Mouse (Mus musculus) kidney, postnatal 4 days (tissue): ENCODE results near the gene Susd2.

Source experiments
- DNase-seq, 2 experiments: peaks; one replicate each; pipeline ENCODE4 v3.0.0; 2021; ENCODE audit warnings: mixed read lengths in 2 of 2

Gene Susd2

DNA sequence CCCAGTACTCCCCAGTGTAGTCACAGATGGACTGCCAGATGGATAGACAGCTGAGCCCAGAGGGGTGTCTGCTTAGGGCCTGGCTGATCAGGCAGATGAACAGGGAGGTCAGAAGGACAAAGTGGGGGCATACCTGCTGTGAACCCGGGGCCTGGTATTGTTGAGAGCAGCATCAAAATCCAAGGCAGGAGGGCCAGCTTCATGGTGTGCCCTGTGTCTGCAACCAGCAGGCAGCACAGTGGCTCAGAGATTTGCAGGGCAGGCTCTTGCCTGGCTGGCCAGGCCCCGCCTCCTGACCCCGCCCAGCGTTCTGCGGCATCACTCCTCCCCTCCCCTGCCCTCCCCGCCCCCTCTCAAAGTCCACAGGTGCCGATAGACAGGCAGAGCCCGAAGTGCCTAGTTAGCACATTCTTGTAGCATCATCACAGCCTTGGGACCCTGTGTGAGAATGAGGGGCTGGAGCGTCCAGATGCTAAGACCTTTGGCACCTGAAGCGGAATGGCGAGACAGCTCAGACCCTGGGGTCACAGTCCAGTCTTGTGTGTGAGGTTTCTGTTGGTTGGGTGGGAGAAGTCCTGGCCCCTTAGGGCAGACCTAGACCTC lies at the start of gene Susd2:
Gene Susd2 (minus strand): TSS at position 268 of the 603 bp plus-strand sequence.
- peak; percentile 84 to 90 for DNase-seq

DNA sequence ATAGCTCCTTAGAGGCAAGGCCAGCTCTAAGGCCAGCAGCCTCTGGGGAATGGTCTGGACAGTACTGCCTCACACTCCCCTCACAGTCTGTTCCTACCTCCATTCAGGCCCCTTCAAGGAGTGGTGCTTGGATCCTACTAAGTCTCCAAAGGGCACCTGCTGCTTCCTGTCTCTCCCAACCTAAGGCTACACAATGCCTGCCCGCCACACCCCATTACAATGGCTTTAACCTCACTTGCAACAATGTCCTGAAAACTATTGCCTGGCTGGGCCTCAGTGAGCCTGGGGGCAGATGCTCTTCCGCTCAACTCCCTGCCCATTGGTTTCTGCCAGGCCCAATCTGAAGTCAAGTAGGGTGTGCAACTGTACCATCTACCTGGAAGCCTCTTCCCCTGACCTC lies 44.8 kb upstream of the Susd2 start:
- no peak for DNase-seq

DNA sequence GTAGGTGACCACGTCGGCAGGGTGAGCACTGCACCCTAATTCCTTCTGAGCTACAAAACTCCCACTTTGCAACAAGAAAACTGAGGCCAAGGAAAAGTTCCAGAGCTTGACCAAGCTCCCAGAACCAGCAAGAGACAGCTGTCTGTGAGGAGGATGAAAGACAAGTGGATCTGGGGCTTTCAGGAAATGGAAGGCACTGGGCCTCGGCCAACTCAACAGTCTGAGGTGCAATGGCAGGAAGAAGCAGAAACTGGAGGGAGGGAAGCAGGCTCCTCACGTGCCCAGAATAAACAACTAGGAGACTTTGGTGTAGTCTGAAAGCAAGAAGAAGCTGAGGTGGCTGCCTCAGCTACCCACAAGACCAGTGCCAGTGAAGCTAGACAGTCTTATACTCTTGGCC lies 42.9 kb upstream of the Susd2 start:
- DNase-seq: no peak

DNA sequence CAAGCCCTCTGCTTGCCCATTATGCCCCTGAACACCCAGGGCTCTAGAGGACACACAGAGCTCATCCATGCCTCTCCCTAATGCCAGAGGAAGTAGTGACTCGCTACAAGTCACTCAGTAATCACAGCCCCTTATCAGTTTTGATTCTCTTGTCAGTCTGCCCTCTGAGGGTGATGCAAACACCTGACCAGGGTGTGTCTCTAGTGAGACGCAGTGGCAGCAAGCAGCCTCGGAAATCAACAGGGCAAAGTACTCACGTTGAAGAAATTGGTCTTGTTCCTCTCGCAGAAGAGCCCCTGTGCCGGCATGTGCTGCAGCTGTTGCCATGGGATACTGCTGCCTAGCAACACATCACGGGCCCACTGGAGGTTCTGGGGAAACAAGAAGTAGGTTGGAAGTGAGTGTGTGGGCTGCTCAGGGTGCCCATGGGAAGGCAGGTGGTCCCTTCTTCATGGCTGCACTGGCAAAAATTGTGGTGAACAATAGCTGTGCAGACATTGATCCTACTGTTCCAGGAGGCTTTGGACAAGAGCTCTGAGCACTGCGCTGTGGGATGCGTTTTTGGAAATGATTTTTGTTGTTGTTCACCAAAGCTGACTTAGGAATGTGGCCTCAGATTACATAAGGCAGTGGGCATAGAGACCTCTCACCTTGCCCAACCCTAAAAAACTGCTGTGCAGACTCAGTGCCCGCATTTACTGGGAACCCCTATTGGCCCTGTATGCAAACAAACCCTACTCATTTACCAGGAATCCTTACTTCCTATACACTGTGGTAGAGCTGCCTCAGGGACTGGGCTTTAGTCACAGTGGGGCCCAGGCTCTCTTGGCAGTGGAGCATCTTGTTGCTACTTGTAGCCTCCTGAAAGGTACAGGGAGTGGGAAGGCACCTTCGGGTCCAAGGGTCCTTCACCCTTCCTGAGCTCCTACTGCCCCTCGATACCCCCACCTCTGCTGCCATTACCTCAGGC lies 40.5 kb upstream of the Susd2 start:
- peak; percentile 60 to 69 for DNase-seq

DNA sequence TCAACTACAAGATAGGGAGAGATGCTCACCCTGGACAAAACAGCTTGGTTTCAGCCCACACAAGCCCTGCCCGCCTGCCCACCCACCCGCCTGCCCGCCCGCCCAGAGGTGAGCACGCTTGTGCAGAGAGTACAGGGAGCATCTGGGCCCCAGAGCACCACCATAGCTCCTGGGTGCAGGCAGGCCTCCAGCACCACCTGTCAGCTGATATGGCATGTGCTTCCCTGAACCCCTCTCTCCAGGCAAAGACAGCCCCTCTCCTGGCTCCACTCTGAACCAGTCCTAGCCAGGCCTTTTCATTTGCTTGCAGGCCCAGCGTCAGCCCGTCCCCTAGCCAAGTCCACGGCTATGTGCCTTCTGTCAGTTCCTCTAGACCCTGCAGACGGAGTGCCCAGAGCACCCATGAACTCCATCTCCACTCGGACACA lies 36.8 kb upstream of the Susd2 start:
- no peak for DNase-seq

DNA sequence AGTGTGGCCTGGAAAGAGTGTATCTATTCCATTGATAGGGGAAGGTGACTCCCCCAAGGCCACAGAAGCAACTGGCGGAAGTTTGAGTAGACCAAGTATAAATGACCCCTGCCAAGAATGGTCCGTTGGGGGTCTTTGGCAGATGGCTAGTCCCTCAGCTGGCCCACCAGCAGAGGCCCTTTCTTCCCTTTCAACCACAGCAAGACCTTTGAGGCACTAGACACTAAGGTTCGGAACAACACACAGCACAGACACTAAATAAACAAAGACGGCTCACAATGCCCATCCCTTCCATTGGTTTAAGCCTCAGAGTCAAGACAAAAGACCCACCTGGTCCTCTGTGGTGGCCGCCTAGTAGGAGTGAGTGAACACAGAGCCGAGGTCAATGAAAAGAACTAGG lies 35.4 kb upstream of the Susd2 start:
- DNase-seq: no peak

DNA sequence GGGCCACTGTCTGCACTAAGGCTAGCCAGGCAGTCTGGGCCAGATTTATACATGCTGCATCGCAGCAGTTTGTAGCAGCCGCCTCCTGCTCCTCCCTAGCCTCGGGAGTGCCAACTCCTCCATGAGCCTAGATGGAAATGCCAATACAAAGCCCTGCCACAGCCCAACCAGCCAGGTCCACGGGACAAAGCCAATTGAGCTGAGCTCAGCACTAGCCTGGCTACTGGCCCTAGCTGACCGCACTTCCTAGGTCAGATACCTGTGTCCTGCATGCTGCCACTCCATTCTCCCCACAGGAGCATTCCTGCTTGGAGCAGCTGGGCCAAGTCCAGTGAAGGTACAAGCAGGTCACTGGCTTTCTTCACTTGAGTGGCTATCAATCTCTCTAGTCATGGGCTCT lies 34.2 kb upstream of the Susd2 start:
- DNase-seq: peak; percentile 34 to 54

DNA sequence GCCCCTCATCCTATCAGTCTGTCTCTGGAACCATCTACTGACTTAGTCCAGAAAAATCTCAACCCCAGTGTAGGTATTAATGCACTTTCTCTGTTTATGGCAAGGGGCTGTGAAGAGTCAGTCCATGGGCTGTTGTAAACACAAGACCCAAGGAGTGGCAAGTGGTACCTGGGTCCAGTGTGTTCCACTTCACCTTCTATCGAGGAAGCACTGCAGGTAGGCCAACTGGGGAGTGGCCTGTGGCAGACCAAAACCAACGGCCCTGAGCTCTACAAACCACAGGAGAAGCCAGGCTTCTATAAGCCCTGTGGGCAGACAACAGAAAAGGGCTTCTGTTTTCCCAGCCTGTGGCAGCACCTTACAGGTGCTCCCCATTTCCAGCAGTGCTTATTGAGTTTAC lies 33.8 kb upstream of the Susd2 start:
- DNase-seq: no peak

DNA sequence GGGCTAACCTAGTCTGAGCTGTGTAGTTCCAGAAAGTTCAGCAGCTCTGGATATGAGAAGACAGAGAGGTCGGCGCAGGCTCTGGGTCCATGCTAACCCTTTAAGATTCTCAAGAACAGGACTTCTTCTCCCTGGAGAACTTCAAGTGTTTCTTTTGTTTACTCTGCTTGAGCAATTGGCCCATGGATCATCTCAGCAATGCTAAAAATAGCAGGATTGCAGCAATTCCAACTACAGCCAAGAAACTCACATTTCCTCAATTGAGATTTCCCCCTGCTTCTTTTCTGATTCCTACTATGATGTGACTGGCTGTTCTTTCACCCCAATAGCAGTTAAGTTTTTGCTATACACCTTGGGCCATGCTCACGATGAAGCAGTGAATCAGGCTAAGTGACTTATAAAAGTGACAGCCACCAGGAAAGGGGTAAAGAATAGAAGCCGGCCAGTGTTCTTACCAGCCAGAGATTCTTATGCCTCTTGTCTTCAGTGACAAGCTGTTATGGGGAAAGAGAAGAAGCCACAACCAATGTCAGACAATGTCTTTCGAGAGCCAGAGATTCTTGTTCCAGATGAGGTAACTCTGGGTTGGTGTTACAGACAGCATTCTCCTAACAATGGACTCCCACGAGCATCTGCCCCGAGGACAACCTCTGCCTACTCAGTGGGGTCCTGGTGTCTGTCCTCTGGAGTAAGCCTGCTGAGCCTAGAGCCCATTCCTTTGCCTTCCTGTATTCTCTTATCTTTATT lies 33.2 kb upstream of the Susd2 start:
- DNase-seq: peak in 1 of 2 experiments; percentile 27

DNA sequence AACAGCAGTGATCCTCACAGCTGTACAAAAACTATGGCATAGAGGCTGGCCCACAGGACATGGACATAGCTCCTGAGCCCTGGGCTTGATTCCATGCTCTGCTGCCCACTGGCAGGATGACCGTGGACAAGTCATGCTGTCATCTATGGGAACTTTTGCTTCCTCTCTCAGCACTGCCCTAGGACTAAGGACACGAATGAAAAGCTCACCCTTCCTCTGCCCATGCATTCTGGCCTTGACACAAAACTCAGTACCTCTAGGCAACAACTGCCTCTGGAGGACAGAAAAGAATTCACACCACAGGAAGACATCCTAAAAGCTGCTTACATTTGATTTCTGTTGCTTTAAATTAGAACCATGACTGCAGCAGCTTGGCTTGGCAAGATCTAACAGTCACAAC lies 32.5 kb upstream of the Susd2 start:
- no peak for DNase-seq

DNA sequence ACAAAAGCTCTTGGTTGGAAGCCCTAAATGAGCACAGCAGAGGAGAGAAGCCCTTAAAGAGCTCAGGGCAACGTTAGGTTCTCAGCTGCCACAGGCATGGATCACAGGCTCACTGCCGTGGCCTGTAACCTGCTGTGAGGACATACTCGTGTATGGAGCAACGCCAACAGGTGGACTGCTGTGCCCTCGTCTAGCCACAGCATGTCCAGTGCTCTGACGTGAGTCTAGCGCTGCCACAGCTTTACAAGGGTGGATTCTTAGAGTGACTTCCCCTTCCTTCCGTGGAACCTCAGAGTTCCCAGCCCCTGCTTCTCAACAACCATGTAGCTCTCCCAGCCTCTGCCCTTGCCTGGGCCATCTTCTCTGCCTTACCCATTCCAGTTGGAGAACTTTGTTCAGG lies 31.8 kb upstream of the Susd2 start:
- no peak for DNase-seq

DNA sequence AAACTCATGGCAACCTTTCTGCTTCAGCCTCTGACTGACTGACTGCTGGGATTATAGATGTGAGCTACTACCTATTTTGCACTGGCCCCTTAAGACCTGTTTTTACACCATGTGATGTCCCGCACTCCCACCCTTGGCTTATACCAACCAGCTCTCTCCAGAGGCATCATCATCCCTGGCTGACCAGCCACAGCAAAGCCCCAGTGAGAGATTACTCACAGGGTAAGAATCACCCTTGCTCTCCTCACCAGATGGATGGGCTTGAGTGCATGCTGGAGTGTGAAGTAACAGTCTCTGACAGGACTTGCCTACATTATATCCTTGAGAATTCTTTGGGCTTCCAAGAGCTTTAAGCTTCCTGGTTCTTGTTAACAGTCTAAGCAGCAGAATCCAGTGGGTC lies 26.1 kb upstream of the Susd2 start:
- DNase-seq: no peak

DNA sequence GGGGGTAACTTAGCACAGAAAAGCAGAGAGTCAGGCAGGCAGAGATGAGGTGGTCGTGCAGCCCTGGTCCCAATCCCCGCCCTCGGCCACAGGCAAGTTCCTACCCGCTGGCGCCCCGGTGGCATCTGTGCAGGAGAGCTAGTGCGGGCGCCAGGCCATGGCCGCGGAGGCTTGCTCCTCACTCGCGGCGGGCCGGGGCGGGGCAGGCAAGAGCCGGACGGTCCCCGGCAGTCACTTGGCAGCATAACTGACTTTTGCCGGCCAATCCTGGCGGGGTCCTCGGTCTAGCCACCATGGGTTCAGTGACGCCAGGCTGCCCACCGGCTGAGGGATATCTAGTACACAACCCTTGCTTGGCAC lies 24.1 kb upstream of the Susd2 start:
- peak; percentile 82 to 89 for DNase-seq

DNA sequence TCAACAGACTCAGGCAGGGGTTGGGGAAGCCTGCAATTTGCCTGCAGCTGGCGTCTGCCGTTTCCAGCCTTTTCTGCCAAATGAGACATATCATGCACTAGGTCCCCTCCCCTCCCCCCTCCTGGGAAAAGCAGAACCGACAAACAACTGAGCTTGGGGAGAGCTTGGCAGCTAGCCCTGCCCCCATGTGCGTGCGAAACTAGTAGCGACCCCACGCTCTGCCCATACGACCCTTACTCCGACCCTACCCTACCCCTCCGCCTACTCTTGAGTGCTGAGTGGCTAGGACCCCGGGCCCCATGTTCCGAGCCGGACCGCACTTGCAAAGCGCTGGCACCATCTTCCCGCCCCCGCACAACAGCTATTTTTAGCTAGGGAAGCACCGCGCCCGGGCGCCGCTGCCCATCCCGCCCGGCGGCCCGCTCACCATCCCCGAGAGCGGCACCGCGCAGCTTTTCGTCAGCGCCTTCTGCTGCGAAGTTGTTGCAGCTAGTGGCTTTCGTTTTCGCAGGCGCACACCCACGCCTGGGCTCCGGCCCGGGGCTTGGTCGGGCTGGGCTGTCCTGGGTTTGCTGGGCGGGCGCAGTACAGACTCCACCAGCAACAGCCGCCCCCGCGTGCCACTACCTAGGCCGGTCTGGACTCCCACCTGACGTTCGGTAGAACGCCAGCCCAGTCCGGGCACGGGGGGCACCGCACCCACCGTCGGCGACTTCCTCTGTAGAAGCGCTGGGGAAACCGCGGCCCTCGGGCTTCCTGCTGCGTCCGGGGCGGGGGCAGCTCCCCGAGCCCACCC lies 23.5 kb upstream of the Susd2 start:
- DNase-seq: peak; percentile 78 to 86

DNA sequence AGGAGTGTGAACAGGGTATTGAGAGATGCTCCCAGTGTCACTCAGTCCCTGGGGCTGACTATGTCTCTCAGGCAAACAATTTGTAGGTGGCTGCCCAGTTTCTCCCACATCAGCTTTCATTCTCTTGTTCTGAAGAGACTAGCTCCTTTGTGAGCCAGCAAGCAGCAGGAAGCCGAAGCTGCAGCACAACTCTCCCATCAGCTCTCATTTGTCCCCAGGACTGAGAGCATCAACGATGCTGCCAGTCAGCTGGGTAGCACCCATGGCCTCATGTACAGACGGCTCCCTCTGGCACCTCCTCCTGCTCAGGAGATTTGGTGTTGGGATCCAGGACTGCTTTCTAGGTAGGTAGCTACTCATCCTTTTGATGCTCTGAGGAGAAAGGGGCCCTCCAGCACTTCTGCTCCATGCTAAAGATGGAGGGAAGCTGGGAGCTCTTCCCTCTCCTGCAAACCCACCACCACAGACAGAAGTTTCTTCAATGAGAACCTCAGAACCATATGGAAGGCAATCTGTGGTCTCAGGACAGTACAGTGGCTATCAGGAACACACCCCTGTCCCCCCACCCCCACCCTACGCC lies 22.7 kb upstream of the Susd2 start:
- no peak for DNase-seq

DNA sequence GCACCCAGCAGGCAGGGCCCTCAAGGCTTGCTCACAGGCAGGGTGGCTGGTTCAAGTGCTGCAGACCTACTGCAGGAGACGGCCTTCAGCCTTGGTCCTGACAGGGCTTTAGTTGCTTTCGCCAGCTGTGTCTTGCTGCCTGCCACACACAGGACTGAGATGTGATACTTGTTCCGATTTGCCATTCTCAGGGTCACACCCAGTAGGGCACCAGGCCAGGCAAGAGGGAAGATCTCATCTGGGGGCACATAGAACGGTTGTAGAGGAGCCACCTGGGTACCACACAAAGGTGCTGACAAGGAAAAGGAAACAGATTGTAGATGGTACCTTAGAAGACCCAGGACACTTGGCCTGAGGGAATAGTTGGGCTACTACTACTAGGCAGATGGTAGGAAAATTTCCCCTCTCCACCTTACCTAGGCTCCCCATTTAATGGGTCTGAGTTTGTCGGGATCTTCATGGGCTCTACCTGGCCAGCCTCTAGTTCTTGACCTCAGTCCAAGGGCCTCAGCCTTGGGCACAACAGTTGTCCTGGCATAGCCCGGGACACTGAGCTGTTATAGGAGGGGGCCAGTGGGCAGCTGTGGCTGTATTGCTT lies 21.0 kb upstream of the Susd2 start:
- DNase-seq: no peak

DNA sequence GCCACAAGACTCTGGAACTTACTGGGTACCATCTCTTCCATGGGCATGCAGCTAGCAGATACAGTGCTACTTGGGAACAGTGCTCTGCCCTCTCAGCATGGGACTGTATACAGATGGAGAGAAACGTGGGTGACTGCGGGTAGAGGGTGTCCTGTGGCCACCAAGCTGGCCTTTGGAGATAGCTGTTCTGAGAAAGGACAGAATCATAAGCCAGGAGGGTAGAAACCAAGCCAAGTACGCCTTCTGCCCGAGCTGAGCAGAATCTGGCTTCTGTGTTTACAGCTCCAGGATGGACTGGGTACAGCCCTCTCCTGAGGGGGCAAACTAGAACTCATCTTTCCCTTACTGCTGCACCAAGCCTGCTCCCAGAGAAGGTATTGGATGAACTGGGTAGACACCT lies 18.8 kb upstream of the Susd2 start:
- no peak for DNase-seq

DNA sequence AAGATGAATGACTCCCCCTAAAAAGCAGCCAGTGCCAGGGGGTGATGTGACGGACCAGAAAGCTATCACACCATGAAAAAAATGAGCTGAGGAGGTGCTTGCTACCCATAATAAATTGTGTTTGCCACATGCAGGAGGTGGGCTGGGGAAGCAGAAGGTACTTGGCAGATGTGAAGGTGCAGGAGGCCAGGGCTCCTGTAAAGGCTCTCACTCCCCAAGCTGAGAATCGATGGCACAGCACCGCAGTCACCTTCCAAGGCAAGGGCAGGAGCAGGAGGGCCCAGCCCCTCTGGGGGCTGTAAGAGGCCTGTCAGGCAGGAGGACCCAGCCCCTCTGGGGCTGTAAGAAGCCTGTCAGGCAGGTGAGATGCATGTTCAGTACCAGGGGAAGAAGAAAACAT lies 18.1 kb upstream of the Susd2 start:
- no peak for DNase-seq

DNA sequence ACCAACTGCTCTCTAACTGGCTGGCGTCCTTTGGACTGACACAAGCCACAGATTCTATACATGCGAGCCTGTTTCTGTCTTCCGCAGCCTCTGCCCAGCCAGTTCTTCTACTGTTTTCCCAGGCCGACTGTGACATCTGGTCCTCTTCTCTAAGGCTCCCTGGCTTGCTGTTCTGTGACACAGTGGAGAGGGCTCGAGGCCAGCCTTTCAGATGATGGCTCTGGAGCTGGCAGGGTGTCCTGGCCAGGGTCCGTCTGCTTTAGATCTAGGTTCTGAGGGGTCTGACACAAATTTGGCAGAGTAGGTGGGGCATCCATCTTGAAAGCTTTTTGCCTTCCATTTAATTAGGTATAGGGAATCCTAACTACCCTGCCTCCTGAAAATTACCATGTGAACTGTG lies 17.6 kb upstream of the Susd2 start:
- DNase-seq: no peak

DNA sequence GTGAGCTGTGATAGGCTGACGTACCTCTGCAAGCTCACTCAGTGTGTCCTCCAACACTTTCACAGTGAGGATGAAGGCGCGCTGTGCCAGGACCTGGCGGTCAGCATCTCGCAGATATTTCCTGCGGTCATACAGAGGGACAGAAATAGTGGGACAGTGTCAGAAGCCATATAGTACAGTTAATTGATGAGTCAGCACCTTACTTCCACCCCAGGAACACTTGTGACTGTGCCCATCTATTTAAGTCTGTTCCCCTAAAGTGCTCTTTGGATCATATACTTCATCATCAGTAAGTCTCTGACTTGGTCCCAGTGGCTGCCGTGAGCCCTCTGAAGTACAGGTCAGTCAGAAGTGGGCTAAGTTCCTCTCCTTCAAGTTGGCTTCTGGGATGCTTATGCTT lies 14.0 kb upstream of the Susd2 start:
- DNase-seq: no peak

DNA sequence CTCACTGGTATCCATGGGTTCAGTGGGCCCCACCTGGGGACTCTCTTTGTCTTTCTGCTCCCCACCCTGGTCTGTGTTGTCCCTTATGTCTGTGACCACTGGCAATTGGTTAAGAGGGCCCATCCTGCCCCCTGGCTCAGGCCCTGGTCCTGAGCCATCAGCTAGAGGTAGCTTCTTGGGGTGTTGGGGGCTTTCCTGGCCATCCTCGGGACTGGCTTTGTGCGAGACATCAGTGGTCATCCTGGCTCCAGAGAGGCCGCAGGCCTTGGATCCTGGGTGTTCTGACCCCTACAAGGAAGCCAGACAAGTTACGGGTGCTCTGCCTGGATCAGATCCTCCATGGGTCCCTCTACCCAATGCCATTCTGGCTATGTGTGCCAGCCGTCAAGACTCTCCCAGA lies 13.4 kb upstream of the Susd2 start:
- no peak for DNase-seq

DNA sequence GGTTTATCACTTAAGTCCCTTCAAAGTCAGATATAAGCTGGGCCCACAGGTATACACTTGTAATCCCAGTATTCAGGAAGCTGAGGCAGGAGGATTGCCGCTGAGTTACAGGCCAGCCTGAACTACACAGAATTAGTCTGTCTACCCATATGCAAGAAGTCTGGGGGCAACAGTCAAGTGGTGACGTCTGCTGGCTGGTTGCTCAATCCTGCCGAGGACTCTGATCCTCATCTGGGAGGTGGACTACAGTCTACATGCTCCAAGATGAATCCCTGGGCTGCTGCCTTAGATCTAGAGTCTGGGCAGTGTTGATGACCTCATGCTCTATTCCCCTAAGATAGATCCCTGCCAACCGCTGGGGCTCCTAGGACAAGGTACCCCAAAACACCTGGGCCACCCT lies 10.2 kb upstream of the Susd2 start:
- no peak for DNase-seq
